Mouse (Mus musculus) stomach, embryonic 15.5 days (tissue): ENCODE results near the gene Gm2000. TPM values are rescaled to one million over a fixed set of nuclear protein-coding genes. Genes with fewer than 3 reads are reported as not detected.
"Not testable (repeated sequence)": the region's sequence is repeated elsewhere in the genome, so short reads cannot be mapped to it uniquely, and the experiment has no call there.

Experiments used
- ATAC-seq: fragments of 200-750 bp; cut with Nextera tagmentation; 2 replicates; pipeline ENCODE4 v1.8.0; 2017; ENCODE audit warnings: low read depth, moderate number of reproducible peaks, moderate TSS enrichment; ENCODE audit not compliant: insufficient read depth, low FRiP score
- H3K27ac ChIP-seq: fragments of 300-500 bp; sonication (generic); 2 replicates; pipeline ENCODE4 v1.5.1; 2015; ENCODE audit warnings: mild to moderate bottlenecking, inconsistent platforms
- H3K27me3 ChIP-seq: fragments of 300-500 bp; sonication (generic); replicated peaks from 2 replicates; pipeline ENCODE4 v1.6.1; 2015; ENCODE audit warnings: inconsistent platforms
- H3K36me3 ChIP-seq: fragments of 300-500 bp; sonication (generic); 2 replicates; pipeline ENCODE4 v1.6.1; 2015; ENCODE audit warnings: inconsistent platforms
- H3K4me1 ChIP-seq: fragments of 300-500 bp; sonication (generic); 2 replicates; pipeline ENCODE4 v1.6.1; 2015; ENCODE audit warnings: inconsistent platforms
- H3K4me2 ChIP-seq: fragments of 300-500 bp; sonication (generic); 2 replicates; pipeline ENCODE4 v1.6.1; 2015; ENCODE audit warnings: mild to moderate bottlenecking, inconsistent platforms
- H3K4me3 ChIP-seq: fragments of 300-500 bp; sonication (generic); replicated peaks from 2 replicates; pipeline ENCODE4 v1.5.1; 2015; ENCODE audit warnings: inconsistent platforms
- H3K9ac ChIP-seq: fragments of 300-500 bp; sonication (generic); 2 replicates; pipeline ENCODE4 v1.6.1; 2015; ENCODE audit warnings: inconsistent platforms
- H3K9me3 ChIP-seq: fragments of 300-500 bp; sonication (generic); 2 replicates; pipeline ENCODE4 v1.6.1; 2016; ENCODE audit warnings: inconsistent platforms
- WGBS: fragments of 180-500 bp; shearing (Covaris S2); methylation state at CpG from one replicate; pipeline ENCODE4 v1.1.7; 2015; 5-methylcytosine and 5-hydroxymethylcytosine counted together
- polyA plus RNA-seq: library from polyadenylated mRNA; unstranded; fragments of >200 nt; fragmentation: Nextera tagmentation; extraction: Ambion mirVana; gene quantifications from 2 replicates; pipeline ENCODE4 v1.2.1, GENCODE M21; 2015

Gene Gm2000
- 856 and 1,042 TPM in 2 replicates for polyA plus RNA-seq

GRCm38 (mm10) chr1:156365740-156366139 lies at the start of gene Gm2000:
Gene Gm2000 (plus strand): TSS chr1:156366040.
- Histone ChIP-seq H3K4me2 (no peak within 1 kb of the TSS), H3K9me3 (no peaks in the 10 kb centered on the region), H3K4me1 (no peaks in the 10 kb centered on the region), H3K36me3 (no peaks in the 10 kb centered on the region), H3K27me3 (no peaks in the 10 kb centered on the region), H3K27ac (no peak within 1 kb of the TSS), H3K9ac (no peak within 1 kb of the TSS), H3K4me3 (no peak within 1 kb of the TSS)
- no peak for ATAC-seq
- 89% methylated on average over 8 of the region's 8 CpGs for WGBS

GRCm38 (mm10) chr1:156323126-156323525 lies 42.7 kb upstream of the Gm2000 start:
- H3K36me3 ChIP-seq, result no peaks in the 10 kb centered on the region
- H3K27me3 ChIP-seq, result no peaks in the 10 kb centered on the region
- 83% methylated on average over 9 of the region's 9 CpGs for WGBS
- H3K4me2 ChIP-seq, result no peak overlapping the region
- no peak overlapping the region for H3K9ac ChIP-seq
- H3K4me1 ChIP-seq, result no peaks in the 10 kb centered on the region
- ATAC-seq, result no peak
- H3K4me3 ChIP-seq, result no peak overlapping the region
- H3K9me3 ChIP-seq, result no peaks in the 10 kb centered on the region
- no peak overlapping the region for H3K27ac ChIP-seq

DNA sequence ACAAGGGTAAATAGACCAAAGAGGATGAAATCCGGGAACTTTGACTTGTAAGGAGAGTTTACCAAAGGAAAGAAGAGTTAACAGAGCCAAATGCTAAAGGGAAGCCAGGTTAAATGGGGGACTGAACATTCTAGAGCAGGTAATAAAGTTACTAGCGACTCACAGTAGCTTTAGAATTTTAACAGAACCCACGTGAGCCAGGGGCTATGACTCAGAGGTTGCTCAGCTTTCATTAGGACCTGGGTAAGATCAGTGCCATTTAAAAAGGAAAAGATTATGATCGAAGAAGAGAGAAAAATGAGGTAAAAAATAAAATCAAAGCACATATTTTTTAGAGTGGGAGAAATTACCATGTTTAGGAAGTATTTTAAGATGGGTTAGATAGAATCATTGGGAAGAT lies 25.0 kb upstream of the Gm2000 start:
- H3K9me3 ChIP-seq, result no peaks in the 10 kb centered on the region
- no peak overlapping the region for H3K9ac ChIP-seq
- WGBS, result 66% methylated on average over 4 of the region's 4 CpGs
- no peaks in the 10 kb centered on the region for H3K36me3 ChIP-seq
- no peak overlapping the region for H3K27ac ChIP-seq
- H3K27me3 ChIP-seq, result no peaks in the 10 kb centered on the region
- H3K4me1 ChIP-seq, result no peaks in the 10 kb centered on the region
- H3K4me2 ChIP-seq, result no peak overlapping the region
- no peak for ATAC-seq
- no peak overlapping the region for H3K4me3 ChIP-seq

DNA sequence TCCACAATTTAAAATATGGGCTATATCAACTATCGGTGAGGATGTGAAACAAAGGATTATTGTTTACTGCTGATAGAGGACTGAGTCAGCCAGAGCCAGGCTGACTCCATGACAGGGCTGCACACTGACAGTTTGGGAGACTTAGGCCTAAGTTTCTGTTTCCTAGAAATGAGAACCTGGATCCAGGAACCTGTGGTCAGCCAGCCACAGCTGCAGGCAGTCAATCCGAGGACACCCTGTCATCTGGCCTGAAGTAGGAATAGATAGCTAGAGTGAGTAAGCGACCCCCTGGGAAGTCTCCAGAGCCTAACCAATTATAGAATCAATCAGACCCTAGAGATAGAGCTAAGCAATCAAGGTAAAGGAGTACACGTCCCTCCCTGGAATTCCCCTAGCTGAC lies 21.4 kb upstream of the Gm2000 start:
- no peak for ATAC-seq
- Histone ChIP-seq H3K4me1 (no peaks in the 10 kb centered on the region), H3K9ac (no peak overlapping the region), H3K36me3 (no peaks in the 10 kb centered on the region), H3K27ac (no peak overlapping the region), H3K9me3 (no peaks in the 10 kb centered on the region), H3K4me3 (no peak overlapping the region), H3K4me2 (no peak overlapping the region), H3K27me3 (no peaks in the 10 kb centered on the region)
- 50% methylated on average over 4 of the region's 4 CpGs for WGBS

GRCm38 (mm10) chr1:156345633-156346032 lies 20.2 kb upstream of the Gm2000 start:
- whole genome bisulfite sequencing, result 81% methylated on average over 4 of the region's 4 CpGs
- no peak overlapping the region for H3K9ac ChIP-seq
- ATAC-seq, result no peak
- H3K9me3 ChIP-seq, result no peaks in the 10 kb centered on the region
- H3K4me3 ChIP-seq, result no peak overlapping the region
- no peak overlapping the region for H3K27ac ChIP-seq
- no peaks in the 10 kb centered on the region for H3K36me3 ChIP-seq
- H3K4me1 ChIP-seq, result no peaks in the 10 kb centered on the region
- H3K4me2 ChIP-seq, result no peak overlapping the region
- H3K27me3 ChIP-seq, result no peaks in the 10 kb centered on the region

- no peak overlapping the region for H3K4me3 ChIP-seq
- H3K27me3 ChIP-seq, result no peaks in the 10 kb centered on the region
- H3K9me3 ChIP-seq, result no peaks in the 10 kb centered on the region
- H3K36me3 ChIP-seq, result no peaks in the 10 kb centered on the region
- no peaks in the 10 kb centered on the region for H3K4me1 ChIP-seq
- H3K9ac ChIP-seq, result no peak overlapping the region
- H3K4me2 ChIP-seq, result no peak overlapping the region
- no peak overlapping the region for H3K27ac ChIP-seq
- no peak for ATAC-seq
- WGBS, result 75% methylated on average over 4 of the region's 4 CpGs
Observed at GRCm38 (mm10) chr1:156349031-156349430, 16.8 kb upstream of the Gm2000 start.

- Histone ChIP-seq H3K4me2 (no peak overlapping the region), H3K36me3 (no peaks in the 10 kb centered on the region), H3K27ac (no peak overlapping the region), H3K27me3 (no peaks in the 10 kb centered on the region), H3K9ac (no peak overlapping the region), H3K4me3 (no peak overlapping the region), H3K9me3 (no peaks in the 10 kb centered on the region), H3K4me1 (no peaks in the 10 kb centered on the region)
- ATAC-seq, result no peak
- 85% methylated on average over 4 of the region's 4 CpGs for WGBS
Observed at GRCm38 (mm10) chr1:156350441-156350840, 15.4 kb upstream of the Gm2000 start.

- H3K4me3 ChIP-seq, result no peak overlapping the region
- no peaks in the 10 kb centered on the region for H3K9me3 ChIP-seq
- H3K9ac ChIP-seq, result no peak overlapping the region
- H3K36me3 ChIP-seq, result no peaks in the 10 kb centered on the region
- ATAC-seq, result no peak
- no peaks in the 10 kb centered on the region for H3K27me3 ChIP-seq
- H3K27ac ChIP-seq, result no peak overlapping the region
- no peaks in the 10 kb centered on the region for H3K4me1 ChIP-seq
- WGBS, result 87% methylated on average over 2 of the region's 2 CpGs
- no peak overlapping the region for H3K4me2 ChIP-seq
Observed at GRCm38 (mm10) chr1:156352466-156352865, 13.4 kb upstream of the Gm2000 start.

- 86% methylated on average over 3 of the region's 3 CpGs for WGBS
- H3K27me3 ChIP-seq, result no peaks in the 10 kb centered on the region
Observed at GRCm38 (mm10) chr1:156381217-156381616, 15.4 kb downstream of the Gm2000 start.

GRCm38 (mm10) chr1:156386232-156386631 lies 20.4 kb downstream of the Gm2000 start:
- ATAC-seq, result no peak
- Histone ChIP-seq H3K4me1 (no peaks in the 10 kb centered on the region), H3K4me2 (no peak overlapping the region), H3K36me3 (no peaks in the 10 kb centered on the region), H3K4me3 (no peak overlapping the region), H3K9me3 (no peaks in the 10 kb centered on the region), H3K27ac (no peak overlapping the region), H3K27me3 (no peaks in the 10 kb centered on the region), H3K9ac (no peak overlapping the region)
- WGBS, result 82% methylated on average over 4 of the region's 4 CpGs

More at GRCm38 (mm10) chr1:156381217-156381616, 15.4 kb downstream of the Gm2000 start:
- H3K36me3 ChIP-seq, result no peaks in the 10 kb centered on the region
- no peak for ATAC-seq
- H3K9ac ChIP-seq, result no peak overlapping the region
- no peaks in the 10 kb centered on the region for H3K4me1 ChIP-seq
- no peak overlapping the region for H3K4me3 ChIP-seq
- no peak overlapping the region for H3K27ac ChIP-seq
- no peaks in the 10 kb centered on the region for H3K9me3 ChIP-seq
- no peak overlapping the region for H3K4me2 ChIP-seq

DNA sequence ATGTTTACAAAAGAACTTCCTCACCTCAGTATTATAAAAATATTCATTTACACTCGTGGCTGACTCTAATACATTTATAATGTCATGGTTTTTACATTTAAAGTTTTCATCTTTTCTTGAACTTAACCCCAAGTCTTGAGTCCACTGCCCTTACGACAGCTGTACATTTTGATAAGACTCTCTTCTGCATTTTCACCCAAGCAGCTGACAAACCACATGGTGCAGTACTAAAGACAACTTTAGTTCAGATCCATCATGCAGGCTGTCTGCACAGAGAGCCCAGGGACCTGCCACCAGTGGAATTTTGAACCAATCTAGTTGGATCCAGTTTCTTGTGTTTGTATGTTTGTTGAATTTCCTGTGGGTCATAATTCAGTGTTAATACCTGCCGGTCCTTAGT lies 21.0 kb downstream of the Gm2000 start:
- 54% methylated on average over 3 of the region's 3 CpGs for WGBS
- Histone ChIP-seq H3K4me2 (no peak overlapping the region), H3K27ac (no peak overlapping the region), H3K36me3 (no peaks in the 10 kb centered on the region), H3K9me3 (no peaks in the 10 kb centered on the region), H3K27me3 (no peaks in the 10 kb centered on the region), H3K9ac (no peak overlapping the region), H3K4me3 (no peak overlapping the region), H3K4me1 (no peaks in the 10 kb centered on the region)
- ATAC-seq, result no peak

DNA sequence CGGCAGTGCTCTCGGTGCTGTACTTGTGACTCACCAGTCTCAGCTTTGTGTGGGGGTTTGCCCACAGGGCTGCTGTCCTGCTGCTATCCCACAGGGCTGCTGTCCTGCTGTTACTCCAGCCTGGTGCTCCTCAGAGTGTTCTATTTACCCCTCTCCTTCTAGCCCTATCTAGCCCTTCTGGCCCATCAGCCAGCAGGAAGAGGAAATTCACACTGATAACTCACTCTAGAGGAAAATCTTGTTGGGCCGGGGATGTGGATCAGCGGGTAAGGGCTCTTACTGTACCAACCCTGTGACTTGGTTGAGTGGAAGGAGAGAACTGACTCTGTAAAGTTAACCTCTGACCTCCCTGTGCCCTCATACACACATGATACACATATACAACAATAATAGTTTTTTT lies 27.3 kb downstream of the Gm2000 start:
- H3K9me3 ChIP-seq, result no peaks in the 10 kb centered on the region
- H3K27me3 ChIP-seq, result no peaks in the 10 kb centered on the region
- no peak overlapping the region for H3K27ac ChIP-seq
- no peaks in the 10 kb centered on the region for H3K4me1 ChIP-seq
- no peak for ATAC-seq
- no peak overlapping the region for H3K4me2 ChIP-seq
- no peaks in the 10 kb centered on the region for H3K36me3 ChIP-seq
- WGBS, result 77% methylated on average over 4 of the region's 4 CpGs
- H3K4me3 ChIP-seq, result no peak overlapping the region
- H3K9ac ChIP-seq, result no peak overlapping the region

GRCm38 (mm10) chr1:156400159-156400558 lies 34.3 kb downstream of the Gm2000 start:
- H3K27me3 ChIP-seq, H3K9me3 ChIP-seq, ATAC-seq, H3K4me2 ChIP-seq, H3K4me1 ChIP-seq, H3K4me3 ChIP-seq, H3K27ac ChIP-seq, H3K36me3 ChIP-seq, H3K9ac ChIP-seq: not testable (repeated sequence)
- WGBS, result 57% methylated on average over 3 of the region's 3 CpGs
